Mouse (Mus musculus) ES-Bruce4 (cell line): ENCODE measurements at regions not wholly inside any gene's neighbourhood (a gene's known extent, or its start where the extent isn't known, plus 50 kb on each side); places are given as distances from the start of the nearest gene placed in this dataset.

ENCODE experiments used
- H3K27ac ChIP-seq: 2 replicates; pipeline ENCODE4 v1.5.1; 2012; ENCODE audit warnings: low read length, inconsistent platforms; ENCODE audit not compliant: insufficient read depth
- H3K27me3 ChIP-seq: 2 replicates; pipeline ENCODE4 v1.6.1; 2012; ENCODE audit warnings: mild to moderate bottlenecking, low read length, inconsistent platforms; ENCODE audit not compliant: control insufficient read depth, poor library complexity, insufficient read depth, severe bottlenecking
- H3K36me3 ChIP-seq: 2 replicates; pipeline ENCODE4 v1.6.1; 2012; ENCODE audit warnings: inconsistent platforms, mild to moderate bottlenecking, low read length, moderate library complexity; ENCODE audit not compliant: control insufficient read depth, poor library complexity, insufficient read depth, severe bottlenecking
- H3K4me1 ChIP-seq: one replicate; pipeline ENCODE4 v1.8.1; 2011; ENCODE audit warnings: low read length; ENCODE audit not compliant: control insufficient read depth, insufficient read depth
- H3K4me3 ChIP-seq: 2 replicates; pipeline ENCODE4 v1.5.1; 2011; ENCODE audit warnings: low read depth, mild to moderate bottlenecking, low read length
- H3K9ac ChIP-seq: 2 replicates; pipeline ENCODE4 v1.6.1; 2012; ENCODE audit warnings: low read depth, mild to moderate bottlenecking, inconsistent platforms; ENCODE audit not compliant: poor library complexity, severe bottlenecking
- H3K9me3 ChIP-seq: replicated peaks from 2 replicates; pipeline ENCODE4 v1.6.1; 2012; ENCODE audit warnings: mild to moderate bottlenecking, low read length, inconsistent platforms; ENCODE audit not compliant: control insufficient read depth, poor library complexity, insufficient read depth, severe bottlenecking
- CTCF ChIP-seq: IDR thresholded peaks from one replicate; pipeline ENCODE4 v1.8.1; 2011; ENCODE audit warnings: low read depth, low read length
- EP300 ChIP-seq: IDR thresholded peaks from 2 replicates; pipeline ENCODE4 v1.6.1; 2011; ENCODE audit warnings: low read depth, low read length; ENCODE audit not compliant: insufficient read depth
- POLR2A ChIP-seq: IDR thresholded peaks from one replicate; pipeline ENCODE4 v1.8.1; 2011; ENCODE audit warnings: low read length; ENCODE audit not compliant: insufficient read depth

DNA sequence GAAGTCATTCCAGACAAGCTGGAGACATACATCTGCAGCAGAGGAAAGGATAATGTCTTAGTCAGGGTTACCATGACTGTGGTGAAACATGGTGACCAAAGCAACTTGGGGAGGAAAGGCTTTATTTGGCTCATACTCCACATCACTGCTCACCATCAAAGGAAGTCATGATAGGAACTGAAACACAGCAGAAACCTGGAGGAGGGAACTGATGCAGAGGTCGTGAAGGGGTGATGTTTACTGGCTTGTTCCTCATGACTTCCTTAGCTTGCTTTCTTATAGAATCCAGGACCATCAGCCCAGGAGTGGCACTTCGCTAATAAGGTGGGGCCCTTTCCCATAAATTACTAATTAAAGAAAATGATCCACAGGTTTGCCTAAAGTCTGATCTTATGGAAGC lies 55.1 kb upstream of the Bod1l start:
- no peak overlapping the region for H3K27ac ChIP-seq
- H3K9me3 ChIP-seq: no peaks in the 10 kb centered on the region
- no peaks in the 10 kb centered on the region for H3K4me1 ChIP-seq
- H3K4me3 ChIP-seq: no peak overlapping the region
- no peak overlapping the region for H3K9ac ChIP-seq
- no peak for TF ChIP-seq CTCF
- no peak for TF ChIP-seq EP300
- H3K36me3 ChIP-seq: no peaks in the 10 kb centered on the region
- no peaks in the 10 kb centered on the region; the same call in 1 of the 2 replicates for H3K27me3 ChIP-seq

DNA sequence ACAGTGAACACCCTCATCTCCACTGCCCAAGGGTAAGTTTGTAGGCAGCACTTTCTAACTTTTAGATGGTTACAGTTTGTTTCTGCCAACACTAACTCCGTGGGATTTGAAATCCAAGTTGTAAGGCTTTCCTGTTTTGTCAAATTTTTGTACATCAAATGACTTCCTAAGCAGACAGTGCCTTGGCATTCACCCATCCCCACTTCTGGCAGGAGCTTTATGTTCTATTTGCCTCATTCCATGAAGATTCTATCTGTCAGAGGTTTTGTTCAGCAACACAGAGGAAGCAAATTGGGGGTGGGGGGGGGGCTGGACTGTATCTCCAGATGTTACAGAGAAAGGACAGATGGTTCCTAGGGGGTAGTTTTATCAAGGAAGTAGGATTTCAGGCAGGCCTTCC lies 54.6 kb upstream of the Bod1l start:
- no peaks in the 10 kb centered on the region for H3K4me1 ChIP-seq
- TF ChIP-seq EP300: no peak
- TF ChIP-seq POLR2A: no peak
- no peak for TF ChIP-seq CTCF
- H3K27me3 ChIP-seq: no peaks in the 10 kb centered on the region; the same call in 1 of the 2 replicates
- H3K36me3 ChIP-seq: no peaks in the 10 kb centered on the region
- no peak overlapping the region for H3K9ac ChIP-seq
- H3K4me3 ChIP-seq: no peak overlapping the region
- H3K27ac ChIP-seq: no peak overlapping the region
- no peaks in the 10 kb centered on the region for H3K9me3 ChIP-seq
